Mouse (Mus musculus) kidney, postnatal 10 days (tissue): ENCODE measurements around the gene Rnd3.

ENCODE experiments used
- DNase-seq: peaks from one replicate; pipeline ENCODE4 v3.0.0; 2021; ENCODE audit warnings: mixed read lengths

Gene Rnd3

DNA sequence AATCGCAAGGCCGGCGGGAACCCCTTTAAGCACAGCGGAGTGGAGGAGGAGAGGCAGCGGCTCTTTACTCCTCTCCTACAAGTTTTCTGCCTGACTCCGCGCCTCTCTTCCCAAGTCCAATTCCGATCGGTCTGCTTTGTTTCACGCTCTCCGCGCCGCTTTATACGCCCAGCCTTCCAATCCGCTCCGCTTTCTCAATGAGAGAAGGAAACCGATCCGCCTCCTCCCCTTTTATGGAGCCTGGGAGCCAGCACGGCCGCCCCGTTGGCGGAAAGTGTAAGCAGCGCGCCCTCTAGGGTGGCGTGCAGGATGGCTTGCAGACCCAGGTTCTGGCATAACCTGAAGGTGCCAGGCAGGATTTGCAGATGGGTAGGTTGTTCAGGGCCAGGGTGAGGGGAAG lies at the start of gene Rnd3:
Gene Rnd3 (minus strand): TSS at position 137 of the 400 bp plus-strand sequence.
- peak; percentile 98 for DNase-seq

DNA sequence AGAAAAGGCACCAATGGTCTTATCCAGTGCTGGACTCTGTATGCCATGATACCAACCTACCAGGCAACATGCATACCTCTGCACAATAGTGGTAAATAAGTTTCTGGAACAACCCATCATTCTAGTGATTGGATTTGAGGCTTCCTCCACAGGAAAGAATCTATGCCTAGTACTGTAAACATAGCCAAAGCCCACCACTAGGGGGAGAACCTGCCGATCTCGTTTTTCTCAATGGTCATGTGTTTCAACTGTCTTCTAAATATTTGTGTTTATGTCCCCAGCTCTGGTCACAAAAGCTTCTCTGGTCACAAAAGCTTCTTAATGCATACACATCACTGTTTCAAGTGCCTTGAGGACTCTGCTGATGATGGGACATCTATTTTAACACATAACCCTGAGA lies 43.4 kb upstream of the Rnd3 start:
- peak; percentile 25 for DNase-seq

DNA sequence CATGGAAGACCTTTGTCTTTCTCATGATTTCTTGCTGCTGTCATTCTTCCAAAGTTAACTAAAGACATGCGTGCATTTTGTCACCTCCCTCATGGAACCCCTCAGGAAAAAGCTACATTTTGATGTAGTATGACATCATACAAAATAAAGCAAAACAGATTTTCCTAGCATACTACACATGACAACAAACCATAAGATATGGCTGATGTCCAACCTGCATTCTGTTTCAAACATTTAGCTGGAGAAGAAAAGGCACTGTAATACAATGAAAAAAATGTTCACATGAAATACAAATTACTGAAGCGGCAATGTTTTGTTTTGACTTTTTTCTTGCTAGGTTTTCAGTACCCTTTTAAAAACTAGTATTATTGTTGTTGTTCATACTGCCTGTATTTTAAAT lies 36.9 kb upstream of the Rnd3 start:
- no peak for DNase-seq

DNA sequence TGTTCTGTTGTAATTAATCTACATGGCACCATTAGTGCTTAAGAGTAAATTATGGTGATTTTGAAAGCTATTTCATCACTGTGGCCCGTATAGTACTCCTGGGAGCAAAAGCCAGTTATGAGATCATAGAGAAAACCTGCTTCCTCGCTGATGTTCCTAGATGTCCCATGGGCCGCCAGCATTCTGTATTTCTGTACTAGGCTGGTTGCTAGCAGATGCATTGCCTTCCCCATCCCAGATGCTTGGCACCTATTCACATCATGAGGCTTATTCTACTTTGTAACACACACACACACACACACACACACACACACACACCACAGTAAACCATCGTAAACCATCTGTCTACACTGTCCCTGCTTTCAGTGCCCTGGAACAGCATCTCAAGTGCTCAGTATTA lies 34.1 kb upstream of the Rnd3 start:
- DNase-seq: no peak

DNA sequence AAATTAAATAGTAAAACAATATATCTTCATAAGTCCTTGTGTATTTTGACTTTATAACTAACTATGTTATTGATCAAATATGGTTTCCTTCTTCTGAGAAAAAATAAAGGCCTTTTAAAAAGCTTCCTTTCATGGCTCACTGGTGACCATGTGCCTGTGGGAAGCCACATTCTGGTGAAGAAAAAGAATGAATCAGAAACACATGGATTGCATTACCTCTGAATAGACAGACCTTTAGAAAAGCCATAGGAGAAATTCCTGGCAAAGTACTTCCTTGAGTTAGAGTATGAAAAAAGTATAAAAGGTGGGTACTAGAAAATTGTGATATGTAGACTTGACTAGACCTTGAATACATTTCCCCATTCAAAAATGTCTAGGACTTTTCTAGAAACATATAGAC lies 32.5 kb upstream of the Rnd3 start:
- DNase-seq: no peak

DNA sequence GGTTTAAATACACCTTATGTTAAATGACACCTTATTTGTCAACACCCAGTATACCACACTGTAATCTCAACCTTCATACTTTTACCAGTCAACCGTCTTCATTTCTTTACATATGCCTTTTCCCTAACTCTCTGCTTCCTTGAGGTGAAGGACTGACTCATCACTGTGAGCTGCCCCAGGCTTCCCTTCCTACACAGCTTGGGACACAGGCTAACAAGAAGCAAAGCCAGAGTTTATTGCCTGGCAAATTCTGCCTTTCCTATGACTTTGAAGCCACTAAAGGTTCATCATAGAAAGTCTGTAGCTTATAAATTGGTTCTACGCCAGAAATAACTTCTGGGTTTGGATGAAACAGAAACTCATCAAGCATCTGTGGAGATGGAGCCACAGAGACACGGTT lies 30.2 kb upstream of the Rnd3 start:
- no peak for DNase-seq

DNA sequence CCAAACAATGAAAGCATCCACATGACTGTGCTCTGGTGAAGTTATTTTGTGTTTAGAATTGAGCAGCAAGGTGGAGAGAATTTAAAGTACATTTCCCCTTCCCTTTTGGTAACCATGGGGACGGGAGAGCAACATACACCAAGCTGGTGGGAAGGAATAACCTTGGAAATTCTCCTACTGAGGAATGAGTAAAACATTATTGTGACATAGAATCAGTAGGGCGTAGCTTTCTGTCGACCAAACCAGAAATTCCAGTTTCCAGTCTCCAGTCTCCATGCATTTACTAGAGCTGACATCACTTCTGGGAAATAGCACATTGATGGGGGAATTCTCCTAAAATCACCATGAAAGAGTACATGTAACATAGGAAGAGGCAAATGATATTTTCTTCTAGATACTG lies 28.7 kb upstream of the Rnd3 start:
- DNase-seq: peak; percentile 10

DNA sequence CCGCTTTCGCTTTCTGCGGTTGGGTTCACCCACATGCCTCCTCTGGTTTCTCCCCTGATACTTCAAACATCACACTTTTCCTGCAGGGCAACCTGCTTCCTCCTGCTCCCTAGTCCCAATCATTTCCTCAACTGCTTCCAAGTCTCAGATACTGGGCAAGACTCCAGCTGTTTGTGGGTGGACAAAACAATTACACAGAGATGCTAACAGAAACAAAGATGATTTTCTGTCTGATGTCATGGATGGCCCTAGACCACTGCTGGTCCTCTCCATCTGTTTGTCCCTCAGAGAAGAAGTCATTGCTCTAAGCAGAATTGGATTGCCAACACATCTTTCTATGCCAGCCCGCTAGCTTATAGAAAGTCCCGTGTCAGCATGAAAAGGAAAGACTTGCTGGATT lies 26.4 kb upstream of the Rnd3 start:
- DNase-seq: peak; percentile 21

DNA sequence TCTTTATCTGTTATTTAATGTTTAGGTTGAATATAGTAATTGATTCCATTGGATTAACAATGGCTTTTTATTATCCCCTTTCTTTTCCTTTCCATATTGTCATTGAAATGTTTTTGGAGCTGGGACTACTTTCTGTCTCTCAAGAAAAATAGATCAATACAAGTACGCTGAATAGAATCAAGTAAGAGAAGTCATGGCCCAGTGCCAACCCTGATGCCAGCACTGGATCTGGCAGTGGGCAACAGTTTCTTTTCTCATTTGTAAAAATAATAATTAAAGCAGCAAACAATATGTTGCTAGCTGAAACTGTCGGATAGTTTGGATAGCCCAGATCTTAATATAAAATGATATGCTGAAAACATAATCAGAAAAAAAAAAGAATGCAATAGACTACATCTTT lies 12.2 kb upstream of the Rnd3 start:
- DNase-seq: no peak

DNA sequence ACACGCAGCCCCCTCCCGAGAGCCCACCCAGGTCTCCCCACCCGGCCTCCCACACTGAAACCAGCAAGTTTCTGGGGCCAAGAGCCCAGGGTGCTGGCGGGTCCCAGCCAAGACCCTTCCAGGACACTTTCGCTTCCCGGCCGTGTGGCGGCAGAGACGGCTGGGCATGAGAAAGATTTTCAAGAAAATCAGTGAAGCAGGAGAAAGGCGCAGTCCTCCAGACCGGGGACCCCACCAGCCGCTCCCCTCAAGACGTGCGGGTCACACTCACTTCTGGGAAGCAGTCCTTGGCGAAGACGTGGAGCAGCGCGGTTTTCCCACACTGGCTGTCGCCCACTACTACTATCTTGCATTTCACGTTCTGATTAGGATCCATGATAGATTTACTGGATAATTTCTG lies 457 bp downstream of the Rnd3 start:
- peak; percentile 61 for DNase-seq

DNA sequence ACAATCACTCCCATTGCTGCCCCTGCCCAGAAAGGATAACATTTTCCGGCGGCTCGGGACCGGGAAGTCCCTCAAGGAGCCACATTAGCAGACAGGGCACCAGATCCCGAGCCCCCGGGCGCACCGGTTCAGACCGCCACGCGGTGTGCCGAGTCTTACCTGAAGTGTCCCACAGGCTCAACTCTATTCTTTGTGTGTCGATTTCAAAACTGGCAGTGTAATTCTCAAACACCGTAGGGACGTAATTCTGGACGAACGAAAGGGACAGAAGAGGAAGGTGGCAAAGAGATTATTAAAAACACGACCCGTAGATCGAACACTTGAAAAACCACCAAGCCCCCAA lies 875 bp downstream of the Rnd3 start:
- DNase-seq: no peak

DNA sequence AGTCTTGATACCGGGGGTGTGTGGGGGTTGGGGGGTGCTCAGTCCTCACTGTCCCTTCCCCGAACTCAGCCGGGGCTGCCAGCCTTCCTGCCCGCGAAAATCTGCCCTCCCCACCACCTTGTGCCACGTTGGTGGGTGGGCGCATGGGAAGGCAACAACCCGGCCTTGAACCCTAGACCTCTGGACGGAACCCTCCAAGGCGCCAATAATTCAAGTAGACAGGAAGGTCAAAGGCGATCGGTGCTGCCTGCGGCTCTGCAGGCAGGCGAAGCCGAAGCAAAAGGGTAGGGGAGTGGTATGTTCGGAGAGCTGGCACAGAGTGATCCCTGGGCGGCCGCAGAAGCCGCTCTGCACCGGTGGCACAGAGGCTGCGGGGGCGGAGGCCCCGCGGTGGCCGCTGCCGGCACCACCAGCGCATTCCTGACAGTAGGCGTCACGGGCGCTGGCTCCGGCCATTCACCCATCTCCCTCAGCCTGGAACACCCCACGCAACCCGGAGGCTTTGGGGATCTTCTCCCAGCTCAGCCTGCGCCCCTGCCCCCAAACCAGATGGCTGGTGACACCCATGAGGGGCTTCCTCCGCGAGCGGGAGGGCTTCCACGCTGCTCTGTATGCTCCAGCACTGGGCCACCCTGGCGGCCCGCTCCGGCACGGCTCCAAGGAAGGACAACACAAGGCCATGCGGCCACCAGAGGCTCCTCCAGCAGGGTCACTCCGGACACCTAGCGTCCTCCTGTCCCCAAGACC lies 1.4 kb downstream of the Rnd3 start:
- DNase-seq: peak; percentile 89

DNA sequence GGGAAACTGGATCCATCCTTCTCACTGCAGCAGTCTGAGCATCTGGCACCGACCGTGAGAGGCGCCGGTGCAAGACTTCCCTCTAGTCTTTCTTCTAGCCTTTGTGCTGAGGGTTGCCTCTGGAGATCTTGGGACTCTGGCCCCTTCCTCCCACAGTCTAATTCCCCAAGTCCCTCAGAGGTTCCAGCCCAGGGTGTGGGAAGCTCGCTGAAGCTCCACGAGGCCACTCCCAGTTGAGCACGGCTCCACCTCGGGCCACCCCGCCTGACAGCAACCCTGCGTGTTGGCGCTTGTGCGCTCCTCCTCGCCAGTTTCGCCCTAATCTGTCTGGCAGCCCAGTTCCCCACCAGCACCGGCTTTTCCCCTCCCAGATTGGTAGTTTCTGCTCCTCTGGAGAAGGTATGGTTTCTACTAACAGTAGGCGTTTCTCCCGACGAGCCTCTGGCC lies 2.0 kb downstream of the Rnd3 start:
- peak; percentile 84 for DNase-seq

DNA sequence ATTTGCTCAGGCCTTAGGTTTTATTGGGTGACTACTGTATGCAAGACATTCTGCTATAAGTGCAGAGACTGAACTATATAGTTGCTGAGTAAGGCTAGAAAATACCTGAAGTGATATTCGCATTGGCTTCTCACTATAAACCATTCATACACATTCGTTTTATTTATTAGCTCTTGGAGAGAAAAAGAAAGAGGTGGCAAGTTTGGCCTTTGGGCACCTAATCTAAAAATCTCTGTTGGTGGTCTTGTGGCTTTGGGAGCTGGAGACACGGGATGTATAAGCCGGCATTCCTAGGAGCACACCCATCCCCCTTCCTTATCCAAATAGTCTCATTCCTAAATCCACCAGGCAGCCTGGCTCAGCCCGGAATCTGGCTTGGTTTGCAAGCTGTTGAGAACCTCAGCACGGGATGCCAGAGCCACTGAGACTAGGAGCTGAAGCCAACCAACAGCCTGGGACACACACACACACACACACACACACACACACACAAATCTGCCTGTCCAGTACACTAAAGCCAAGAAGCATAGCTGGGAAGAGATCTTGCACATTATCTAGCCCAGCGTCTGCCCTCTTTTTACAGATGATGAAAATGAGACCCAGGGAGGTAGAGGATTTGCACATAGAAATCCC lies 3.0 kb downstream of the Rnd3 start:
- peak; percentile 50 for DNase-seq

DNA sequence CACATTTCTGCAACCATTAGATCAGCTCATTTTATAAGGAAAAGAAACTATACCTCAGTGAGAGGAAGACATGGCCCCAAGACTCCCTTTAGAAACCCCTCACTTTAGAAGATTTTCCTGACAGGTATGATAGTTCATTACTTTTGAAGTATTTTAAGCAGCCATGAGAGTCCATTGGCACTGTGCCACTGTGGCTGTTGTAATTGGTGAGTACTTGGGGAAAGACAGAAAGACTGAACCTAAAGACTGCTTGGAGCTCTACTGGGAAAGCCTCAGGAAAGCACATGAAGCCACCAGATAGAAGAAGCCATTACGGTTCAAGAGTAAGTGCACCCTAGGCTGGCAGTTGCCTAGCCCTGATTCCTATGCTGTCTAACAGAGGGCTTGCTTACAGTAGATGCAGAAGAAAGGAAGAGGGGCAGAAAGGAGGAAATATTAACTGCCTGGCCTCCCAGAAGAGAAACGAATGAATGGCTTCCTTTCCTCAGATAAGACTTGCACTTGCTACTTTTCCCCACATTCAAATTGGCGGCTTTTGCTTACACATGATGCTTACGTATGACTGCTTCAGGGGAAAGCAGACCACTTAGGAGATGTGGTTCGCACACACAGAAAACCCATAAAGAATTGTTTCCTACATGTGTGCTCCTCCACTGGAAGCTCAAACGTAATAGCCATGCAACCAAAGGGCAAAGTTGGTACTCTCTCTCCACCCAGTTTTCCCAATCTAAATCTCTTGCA lies 4.4 kb downstream of the Rnd3 start:
- peak; percentile 35 for DNase-seq

DNA sequence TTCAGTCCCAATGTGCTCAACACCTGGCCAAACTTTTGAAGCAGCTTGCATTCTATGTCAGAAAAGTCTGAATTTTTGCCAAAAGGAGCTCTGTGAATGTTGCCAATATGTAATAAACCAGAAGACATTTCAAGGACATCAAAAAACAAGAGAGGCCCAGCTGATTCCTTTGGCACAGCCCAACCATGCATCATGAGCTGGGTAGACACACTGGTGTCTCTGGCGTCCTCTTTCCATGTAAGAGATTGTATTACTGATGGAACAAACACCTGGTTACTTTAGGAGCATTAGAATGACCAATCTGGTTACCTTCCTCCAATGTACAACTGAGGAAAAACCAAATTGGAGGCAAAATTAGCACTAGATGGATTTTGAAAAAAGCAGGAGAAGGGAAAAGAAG lies 6.5 kb downstream of the Rnd3 start:
- no peak for DNase-seq

DNA sequence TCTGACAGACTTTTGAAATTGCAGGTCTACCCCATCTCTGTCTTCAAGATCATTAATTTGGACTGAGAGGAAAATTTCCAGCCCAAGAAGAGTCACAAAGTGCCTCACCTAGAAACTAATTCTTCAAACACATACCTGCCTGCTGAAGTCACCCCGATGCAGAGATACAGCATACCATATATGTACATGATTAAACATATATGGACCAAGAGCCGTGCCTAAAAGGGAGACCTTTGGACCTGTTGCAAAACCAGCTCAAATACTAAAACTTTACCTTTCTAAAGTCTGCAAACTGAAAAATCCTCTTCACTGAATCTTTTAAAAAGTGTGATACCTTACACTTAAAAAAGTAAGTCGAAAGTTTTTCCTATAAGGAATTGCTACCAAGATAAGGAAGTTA lies 7.6 kb downstream of the Rnd3 start:
- no peak for DNase-seq

DNA sequence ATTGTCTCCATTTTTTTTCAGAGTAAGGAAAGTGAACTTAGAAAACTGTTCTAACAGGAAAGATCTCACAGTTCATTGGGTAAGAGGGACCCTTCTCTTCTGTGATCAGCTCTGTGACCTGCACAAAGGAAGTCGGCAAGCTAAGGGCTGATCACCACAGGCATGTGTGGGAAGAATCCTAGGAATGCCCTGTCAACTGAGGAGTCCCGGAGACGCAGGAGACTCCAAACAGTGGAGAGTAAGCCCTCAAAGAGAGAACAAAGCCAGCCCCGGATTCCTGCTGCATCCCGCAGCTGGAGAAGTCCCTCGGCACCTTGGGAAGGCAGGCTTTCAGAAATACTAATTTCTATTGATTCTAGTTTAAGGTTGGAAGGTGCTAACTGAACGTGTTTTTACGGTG lies 8.4 kb downstream of the Rnd3 start:
- DNase-seq: peak; percentile 51

DNA sequence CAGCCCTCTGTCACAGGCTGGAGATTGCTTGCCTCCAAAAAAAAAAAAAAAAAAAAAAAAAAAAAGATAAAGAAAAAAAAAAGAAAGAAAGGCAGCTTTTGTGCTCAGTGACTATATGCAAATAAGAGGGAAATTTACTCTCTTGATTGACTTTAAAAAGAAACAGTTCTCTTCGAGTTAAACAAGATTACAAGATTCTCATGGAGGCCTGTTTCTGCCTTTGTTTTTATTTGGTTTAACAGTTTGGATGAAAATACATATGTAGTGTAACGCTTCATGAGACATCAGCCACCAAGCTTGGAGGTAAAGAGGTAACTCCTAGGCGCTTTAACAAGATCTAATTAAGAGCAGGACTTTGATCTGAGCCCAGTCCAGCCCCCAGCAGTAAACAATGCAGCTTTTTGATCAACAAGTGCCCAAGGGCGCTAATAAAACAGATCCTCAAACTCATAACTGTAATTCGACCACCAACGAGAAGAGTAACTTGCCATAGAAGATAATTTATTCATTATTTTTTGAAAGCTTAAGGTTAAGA lies 8.9 kb downstream of the Rnd3 start:
- no peak for DNase-seq

DNA sequence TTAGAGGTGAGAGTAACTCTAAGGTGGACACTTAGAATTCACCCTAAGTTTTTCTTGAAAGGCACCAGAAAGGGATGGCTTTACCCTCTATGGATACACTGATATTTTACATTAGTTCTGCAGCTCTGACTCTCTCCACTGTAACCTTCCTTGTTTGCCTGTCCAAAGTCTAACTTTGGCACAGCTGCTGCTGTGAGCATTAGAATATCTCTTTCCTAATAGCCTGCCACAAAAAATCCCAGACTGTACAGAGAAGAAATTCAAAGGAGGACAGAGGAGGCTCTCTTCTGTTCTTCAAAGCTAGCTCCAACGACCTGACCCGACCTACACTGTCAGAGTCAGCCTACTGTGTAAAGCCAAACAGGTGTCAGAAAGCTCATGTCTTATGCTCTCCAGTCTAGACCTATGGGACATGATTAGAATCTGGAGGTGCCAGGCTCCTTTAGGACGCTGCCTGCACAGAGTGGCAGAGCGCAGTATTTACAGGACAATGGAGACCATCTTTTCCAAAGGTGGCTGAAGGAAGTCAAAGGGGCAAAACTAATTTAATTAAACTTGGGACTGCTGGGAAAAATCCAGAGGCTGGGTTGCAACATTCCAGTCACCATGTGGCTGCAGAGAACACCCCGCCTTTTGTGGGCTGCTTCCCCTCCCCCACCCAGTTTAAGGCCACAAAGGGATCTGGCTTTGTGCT lies 9.5 kb downstream of the Rnd3 start:
- peak; percentile 70 for DNase-seq

DNA sequence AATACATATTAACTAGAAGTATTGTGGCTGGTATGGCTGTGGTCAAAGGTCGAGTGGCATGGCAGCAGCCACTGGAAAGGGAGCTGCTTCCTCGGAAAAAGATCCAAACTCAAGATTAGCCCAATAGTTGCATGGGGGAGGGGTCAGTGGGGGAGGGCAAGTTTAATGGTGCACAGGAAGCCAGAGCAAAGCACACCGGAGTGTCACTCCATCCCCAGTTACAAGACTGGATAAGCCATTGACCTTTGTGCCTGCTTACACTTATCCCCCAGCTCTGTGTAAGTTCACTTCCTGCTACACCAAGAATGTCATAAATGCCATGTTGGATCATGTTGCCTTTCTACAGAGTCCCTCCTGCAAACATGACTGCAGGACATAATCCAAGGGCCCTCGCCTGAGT lies 11.2 kb downstream of the Rnd3 start:
- peak; percentile 42 for DNase-seq

DNA sequence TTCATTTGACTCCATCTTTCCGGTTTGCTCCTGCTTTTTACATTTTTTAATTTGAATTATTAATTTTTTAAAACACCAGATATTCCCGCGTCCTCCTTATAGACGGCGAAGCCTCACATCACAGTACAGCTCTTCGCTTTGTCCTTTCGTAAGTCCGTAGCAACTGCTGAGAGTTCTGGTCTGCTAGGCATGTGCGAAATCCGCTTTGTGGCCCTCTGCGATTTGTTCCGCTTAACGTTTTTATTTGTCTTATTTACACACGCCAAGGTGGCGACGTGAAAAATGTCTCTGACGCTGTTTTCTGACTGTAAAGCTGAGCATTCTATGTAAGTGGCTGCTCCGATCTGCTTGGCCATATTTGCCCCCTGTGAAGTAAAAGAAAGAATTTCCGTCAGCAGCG lies 16.7 kb downstream of the Rnd3 start:
- DNase-seq: no peak

DNA sequence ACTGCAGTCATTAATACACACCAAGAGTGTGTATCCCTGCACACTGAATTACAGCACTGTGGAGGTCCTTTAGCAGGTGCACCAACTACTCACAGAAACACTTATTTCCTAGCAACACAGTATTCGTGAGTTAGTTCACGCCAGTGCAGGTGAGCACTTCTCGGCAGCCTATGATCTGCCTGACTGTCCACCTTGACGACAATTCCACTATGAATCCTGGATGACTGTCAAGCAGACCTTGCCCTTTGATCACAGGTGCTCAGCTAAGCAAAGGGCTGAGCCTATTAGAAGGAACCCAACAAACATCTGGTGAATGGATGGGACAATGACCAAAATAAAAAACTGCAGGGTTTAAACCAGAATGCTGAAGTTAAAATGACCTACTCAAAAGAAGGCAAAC lies 20.8 kb downstream of the Rnd3 start:
- DNase-seq: no peak
